Mouse (Mus musculus): ENCODE measurements around the gene Akr1c21. TPM values are rescaled to one million over a fixed set of nuclear protein-coding genes. Genes with fewer than 3 reads are reported as not detected.

Gene Akr1c21
- polyA plus RNA-seq (2012; rRNA removed; ENCODE audit: low replicate concordance): not detected in 2 replicates

GRCm38 (mm10) chr13:4573871-4574270 is at the start of gene Akr1c21:
Gene Akr1c21, plus strand, starts transcription at chr13:4574075.

GRCm38 (mm10) chr13:4608961-4609409 is 35.1 kb downstream of the Akr1c21 start, which contains the start of gene Akr1e1:
Gene Akr1e1, minus strand, starts transcription at chr13:4609174.

Other genes with a start within 250 kb of the Akr1c21 start
- gene Akr1c6, start 139.8 kb upstream of the Akr1c21 start, polyA plus RNA-seq (2012; rRNA removed; ENCODE audit: low replicate concordance): not detected in 2 replicates
- gene Akr1c20, start 50.7 kb upstream of the Akr1c21 start, polyA plus RNA-seq (2012; rRNA removed; ENCODE audit: low replicate concordance): not detected in 2 replicates
- 6.9 and 7.1 TPM in 2 replicates for gene Akr1e1, start 35.1 kb downstream of the Akr1c21 start, polyA plus RNA-seq (2012; rRNA removed; ENCODE audit: low replicate concordance)

All from subcutaneous adipose tissue, adult 2 months (tissue).